Mouse (Mus musculus): ENCODE results near the gene Epop. TPM values are rescaled to one million over a fixed set of nuclear protein-coding genes. Genes with fewer than 3 reads are reported as not detected.
"Not testable (repeated sequence)": the region's sequence is repeated elsewhere in the genome, so short reads cannot be mapped to it uniquely, and the experiment has no call there.

Epop gene
- total and polyA plus RNA-seq, 2 experiments from 2014 or later = 0.15 to 6.0 TPM

DNA sequence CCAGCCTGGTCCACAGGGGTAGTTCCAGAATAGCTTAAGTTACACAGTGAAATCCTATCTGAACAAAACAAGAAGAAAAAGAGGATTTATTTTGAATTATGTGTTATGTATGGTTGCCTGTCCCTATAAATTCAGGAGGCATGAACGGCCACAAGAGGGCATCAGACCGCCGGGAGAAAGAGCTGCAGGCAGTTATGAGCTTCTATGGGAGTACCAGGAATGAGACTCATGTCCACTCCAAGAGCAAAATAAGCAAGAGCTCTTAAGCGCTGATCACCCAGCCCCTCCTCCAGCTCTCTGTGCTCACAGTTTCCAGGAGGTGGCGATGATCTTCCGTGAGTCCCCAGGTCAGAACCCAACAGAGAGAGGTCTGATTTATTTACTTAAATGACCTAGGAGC, 15.3 kb upstream of the Epop start:
- TF ChIP-seq CTCF (IDR thresholded peaks at IDR 0.05; ENCODE audit: low read depth) (peak; percentile 67), EP300 (IDR thresholded peaks at IDR 0.05; ENCODE audit: low read depth) (no peak)
- Histone ChIP-seq H3K4me3 (ENCODE audit: low read depth, low read length) (no peak overlapping the region), H3K27me3 (ENCODE audit: control insufficient read depth, insufficient read depth, low read length) (no peaks in the 10 kb centered on the region), H3K9ac (replicated peaks; ENCODE audit: low read depth, low read length) (no peak overlapping the region), H3K27ac (ENCODE audit: low read depth) (no peak overlapping the region), H3K4me1 (ENCODE audit: control insufficient read depth, insufficient read depth) (no peaks in the 10 kb centered on the region), H3K9me3 (replicated peaks; ENCODE audit: control insufficient read depth, low read length) (no peaks in the 10 kb centered on the region), H3K36me3 (replicated peaks; ENCODE audit: control insufficient read depth, insufficient read depth, low read length) (no peaks in the 10 kb centered on the region), H3K4me2 (ENCODE audit: low read depth, low read length) (no peak overlapping the region)
- DNase-seq (ENCODE audit: low spot score) (no peak), ATAC-seq (ENCODE audit: insufficient read depth, low read depth) (peak; percentile 53)
- 4% methylated on average over 6 of the region's 6 CpGs for WGBS

DNA sequence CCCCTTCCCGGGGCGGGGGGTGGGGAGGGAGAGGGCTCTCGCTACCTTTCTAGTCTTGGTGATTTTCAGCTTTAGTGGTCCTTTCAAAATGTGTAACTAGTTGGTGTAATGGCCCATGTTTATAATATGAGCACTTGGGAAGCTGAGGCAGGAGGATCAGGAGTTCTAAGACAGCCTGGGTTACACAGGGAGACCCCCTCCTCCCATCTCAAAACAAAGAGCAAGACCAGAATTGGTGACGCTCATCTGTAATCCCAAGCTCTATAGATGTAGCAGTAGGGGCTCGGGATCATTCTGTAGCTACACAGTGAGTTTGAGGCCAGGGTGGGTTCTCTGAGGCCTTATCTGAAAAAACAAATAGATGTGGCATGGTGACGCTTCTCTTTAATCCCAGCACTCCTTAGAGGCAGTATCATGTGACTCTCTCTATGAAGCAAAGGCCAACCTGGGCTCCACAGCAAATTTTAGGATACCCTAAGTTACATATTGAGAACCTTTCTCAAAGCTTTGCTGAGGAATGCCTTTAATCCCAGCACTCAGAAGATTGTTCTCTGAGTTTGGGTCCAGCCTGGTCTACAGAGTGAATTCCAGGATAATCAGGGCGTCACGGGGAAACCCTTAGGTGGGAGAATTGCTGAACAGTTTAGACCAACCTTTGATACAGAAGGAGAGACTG, 14.0 kb upstream of the Epop start:
- Histone ChIP-seq H3K4me3 (ENCODE audit: low read depth, low read length) (no peak overlapping the region), H3K4me1 (ENCODE audit: control insufficient read depth, insufficient read depth) (no peaks in the 10 kb centered on the region), H3K27ac (ENCODE audit: low read depth) (no peak overlapping the region), H3K36me3 (replicated peaks; ENCODE audit: control insufficient read depth, insufficient read depth, low read length) (no peaks in the 10 kb centered on the region), H3K9ac (replicated peaks; ENCODE audit: low read depth, low read length) (no peak overlapping the region), H3K27me3 (ENCODE audit: control insufficient read depth, insufficient read depth, low read length) (no peaks in the 10 kb centered on the region), H3K4me2 (ENCODE audit: low read depth, low read length) (no peak overlapping the region), H3K9me3 (replicated peaks; ENCODE audit: control insufficient read depth, low read length) (no peaks in the 10 kb centered on the region)
- TF ChIP-seq EP300 (IDR thresholded peaks at IDR 0.05; ENCODE audit: low read depth) (no peak), CTCF (IDR thresholded peaks at IDR 0.05; ENCODE audit: low read depth) (no peak)
- whole genome bisulfite sequencing = 64% methylated on average over 8 of the region's 8 CpGs
- DNase-seq (ENCODE audit: low spot score) (no peak), ATAC-seq (ENCODE audit: insufficient read depth, low read depth) (no peak)

DNA sequence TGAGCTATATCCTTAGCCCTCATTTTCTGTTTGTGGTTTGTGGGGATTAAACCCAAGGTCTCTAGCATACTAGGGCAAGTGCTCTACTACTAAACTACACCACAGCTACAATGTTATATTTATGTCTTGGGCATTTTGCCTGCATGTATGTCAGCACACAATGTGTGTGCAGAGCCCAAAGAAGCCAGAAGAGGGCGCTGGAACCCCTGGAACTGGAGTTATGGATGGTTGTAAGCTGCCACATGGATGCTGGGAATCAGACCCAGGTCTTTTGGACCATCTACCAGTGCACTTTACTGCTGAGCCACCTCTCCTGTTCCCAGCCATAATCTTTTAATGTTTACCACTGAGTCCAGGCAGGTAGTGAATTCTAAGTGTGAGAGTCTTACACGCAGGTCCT, 13.2 kb upstream of the Epop start:
- DNase-seq (ENCODE audit: low spot score) (no peak), ATAC-seq (ENCODE audit: insufficient read depth, low read depth) (no peak)
- Histone ChIP-seq H3K27ac (ENCODE audit: low read depth) (no peak overlapping the region), H3K9me3 (replicated peaks; ENCODE audit: control insufficient read depth, low read length) (no peaks in the 10 kb centered on the region), H3K4me1 (ENCODE audit: control insufficient read depth, insufficient read depth) (no peaks in the 10 kb centered on the region), H3K4me2 (ENCODE audit: low read depth, low read length) (no peak overlapping the region), H3K27me3 (ENCODE audit: control insufficient read depth, insufficient read depth, low read length) (no peaks in the 10 kb centered on the region), H3K9ac (replicated peaks; ENCODE audit: low read depth, low read length) (no peak overlapping the region), H3K36me3 (replicated peaks; ENCODE audit: control insufficient read depth, insufficient read depth, low read length) (no peaks in the 10 kb centered on the region), H3K4me3 (ENCODE audit: low read depth, low read length) (no peak overlapping the region)
- 47% methylated on average over 2 of the region's 2 CpGs for WGBS
- TF ChIP-seq CTCF (IDR thresholded peaks at IDR 0.05; ENCODE audit: low read depth) (0 out of 2 replicates have a peak, but pooled peaks have one; percentile 13), EP300 (IDR thresholded peaks at IDR 0.05; ENCODE audit: low read depth) (no peak)

DNA sequence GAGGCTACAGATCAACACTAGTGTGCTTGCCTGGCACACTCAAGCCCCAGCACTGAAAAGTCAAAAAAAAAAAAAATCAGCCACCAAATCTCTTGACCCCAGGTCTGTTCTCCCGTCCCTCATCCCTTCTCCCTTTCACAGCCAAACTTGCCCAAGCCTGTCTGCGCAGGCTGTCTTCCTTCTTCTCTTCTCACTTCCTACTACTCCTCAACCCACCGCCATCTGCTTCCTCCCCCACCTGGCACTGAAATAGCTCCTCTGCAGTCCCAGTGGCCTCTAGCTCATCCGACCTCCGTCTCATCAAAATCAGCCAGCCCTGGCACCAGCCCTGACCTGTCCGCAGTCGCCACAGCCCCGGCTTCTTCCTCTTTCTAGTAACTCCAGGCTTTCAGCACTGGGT, 12.2 kb upstream of the Epop start:
- ATAC-seq (ENCODE audit: insufficient read depth, low read depth) = no peak
- 41% methylated on average over 8 of the region's 8 CpGs for WGBS
- H3K4me1 ChIP-seq (ENCODE audit: control insufficient read depth, insufficient read depth) = no peaks in the 10 kb centered on the region

DNA sequence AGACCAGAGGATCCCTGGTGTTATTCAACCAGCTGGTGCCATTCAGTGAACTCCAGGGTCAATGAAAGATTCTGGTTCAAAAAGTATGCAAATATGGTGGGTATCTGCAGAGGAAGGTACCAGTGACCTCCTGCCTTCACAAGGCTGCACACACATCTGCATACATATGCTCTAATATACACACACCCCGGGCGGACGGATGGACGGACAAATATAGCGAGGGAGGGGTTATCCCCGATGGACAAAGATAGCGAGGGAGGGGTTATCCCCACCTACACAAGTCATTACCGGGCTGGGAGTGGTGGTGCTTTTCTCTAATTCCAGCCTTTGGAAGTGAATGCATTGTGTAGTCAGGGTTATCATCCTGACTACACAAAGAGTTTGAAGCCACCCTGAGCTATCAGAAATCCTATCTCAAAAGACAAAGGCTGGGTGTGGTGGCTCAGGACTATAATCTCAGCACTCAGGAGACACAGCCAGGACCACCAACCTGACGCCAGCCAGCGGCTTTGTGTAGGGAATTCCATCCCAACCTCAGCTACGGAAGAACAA, 6.0 kb upstream of the Epop start:
- TF ChIP-seq CTCF (IDR thresholded peaks at IDR 0.05; ENCODE audit: low read depth) (no peak), EP300 (IDR thresholded peaks at IDR 0.05; ENCODE audit: low read depth) (no peak)
- H3K9me3 ChIP-seq (replicated peaks; ENCODE audit: control insufficient read depth, low read length) = no peaks in the 10 kb centered on the region
- DNase-seq (ENCODE audit: low spot score) = no peak
- no peaks in the 10 kb centered on the region for H3K4me1 ChIP-seq (ENCODE audit: control insufficient read depth, insufficient read depth)
- H3K27me3 ChIP-seq (ENCODE audit: control insufficient read depth, insufficient read depth, low read length) = peaks cover 13% of the 10 kb centered on the region
- no peak overlapping the region for H3K4me2 ChIP-seq (ENCODE audit: low read depth, low read length)
- no peak for ATAC-seq (ENCODE audit: insufficient read depth, low read depth)
- 62% methylated on average over 11 of the region's 11 CpGs for WGBS
- no peak overlapping the region for H3K4me3 ChIP-seq (ENCODE audit: low read depth, low read length)
- no peaks in the 10 kb centered on the region for H3K36me3 ChIP-seq (replicated peaks; ENCODE audit: control insufficient read depth, insufficient read depth, low read length)
- H3K27ac ChIP-seq (ENCODE audit: low read depth) = no peak overlapping the region
- no peak overlapping the region for H3K9ac ChIP-seq (replicated peaks; ENCODE audit: low read depth, low read length)

More for the DNA sequence above, 12.2 kb upstream of the Epop start:
- Histone ChIP-seq H3K4me3 (ENCODE audit: low read depth, low read length) (no peak overlapping the region), H3K27ac (ENCODE audit: low read depth) (no peak overlapping the region), H3K36me3 (replicated peaks; ENCODE audit: control insufficient read depth, insufficient read depth, low read length) (no peaks in the 10 kb centered on the region), H3K9me3 (replicated peaks; ENCODE audit: control insufficient read depth, low read length) (no peaks in the 10 kb centered on the region), H3K9ac (replicated peaks; ENCODE audit: low read depth, low read length) (no peak overlapping the region), H3K27me3 (ENCODE audit: control insufficient read depth, insufficient read depth, low read length) (no peaks in the 10 kb centered on the region), H3K4me2 (ENCODE audit: low read depth, low read length) (no peak overlapping the region)
- DNase-seq (ENCODE audit: low spot score) = no peak
- TF ChIP-seq EP300 (IDR thresholded peaks at IDR 0.05; ENCODE audit: low read depth) (no peak), CTCF (IDR thresholded peaks at IDR 0.05; ENCODE audit: low read depth) (no peak)

DNA sequence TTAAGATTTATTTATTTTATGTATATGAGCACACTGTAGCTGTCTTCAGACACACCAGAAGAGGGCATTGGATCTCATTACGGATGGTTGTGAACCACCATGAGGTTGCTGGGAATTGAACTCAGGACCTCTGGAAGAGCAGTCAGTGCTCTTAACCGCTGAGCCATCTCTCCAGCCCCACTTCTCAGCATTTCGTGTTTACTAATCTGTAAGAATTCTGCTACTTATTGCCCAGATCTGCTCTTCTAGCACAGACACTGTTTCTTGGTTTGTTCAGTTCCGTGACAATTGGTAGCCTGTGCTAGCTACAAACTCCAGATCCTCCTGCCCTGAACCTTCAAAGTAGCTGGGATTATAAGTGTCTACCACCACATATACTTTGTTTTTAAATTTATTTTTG, 2.9 kb upstream of the Epop start:
- H3K9me3 ChIP-seq (replicated peaks; ENCODE audit: control insufficient read depth, low read length); ATAC-seq (ENCODE audit: insufficient read depth, low read depth); H3K4me2 ChIP-seq (ENCODE audit: low read depth, low read length); H3K9ac ChIP-seq (replicated peaks; ENCODE audit: low read depth, low read length); H3K4me3 ChIP-seq (ENCODE audit: low read depth, low read length); DNase-seq (ENCODE audit: low spot score); H3K27ac ChIP-seq (ENCODE audit: low read depth); H3K36me3 ChIP-seq (replicated peaks; ENCODE audit: control insufficient read depth, insufficient read depth, low read length); H3K4me1 ChIP-seq (ENCODE audit: control insufficient read depth, insufficient read depth): not testable (repeated sequence)
- H3K27me3 ChIP-seq (ENCODE audit: control insufficient read depth, insufficient read depth, low read length) = peaks cover 43% of the 10 kb centered on the region
- 88% methylated on average over 4 of the region's 4 CpGs for WGBS

Measured in heart, postnatal 0 days (tissue).